Mouse (Mus musculus): ENCODE results near the gene Rpp21. TPM values are rescaled to one million over a fixed set of nuclear protein-coding genes. Genes with fewer than 3 reads are reported as not detected.
A peak's percentile ranks its signal among the peaks of the same experiment; 100 is the strongest.

Rpp21 gene
- 10 to 100 TPM; 36.5 to 44.5 TPM for total RNA-seq (2021)
- long read RNA-seq, experiment 1, transcript Rpp21-201 (5 exons, 729 nt), result major isoform, 24 of 27 reads
- long read RNA-seq, experiment 1, partial matches to known transcripts, result 1 of 27 reads
- long read RNA-seq, experiment 1, other reads (novel, unspliced or antisense), result 1 of 27 reads
- long read RNA-seq, experiment 2, transcript Rpp21-201 (5 exons, 729 nt), result major isoform, 23 of 28 reads
- long read RNA-seq, experiment 2, partial matches to known transcripts, result 0 of 28 reads
- long read RNA-seq, experiment 2, other reads (novel, unspliced or antisense), result 2 of 28 reads

GRCm38 (mm10) chr17:36257969-36258368 lies at the start of gene Rpp21:
TSS of gene Rpp21 (minus strand) at chr17:36258069.
- DNase-seq (ENCODE audit: low spot score), result no peak

DNA sequence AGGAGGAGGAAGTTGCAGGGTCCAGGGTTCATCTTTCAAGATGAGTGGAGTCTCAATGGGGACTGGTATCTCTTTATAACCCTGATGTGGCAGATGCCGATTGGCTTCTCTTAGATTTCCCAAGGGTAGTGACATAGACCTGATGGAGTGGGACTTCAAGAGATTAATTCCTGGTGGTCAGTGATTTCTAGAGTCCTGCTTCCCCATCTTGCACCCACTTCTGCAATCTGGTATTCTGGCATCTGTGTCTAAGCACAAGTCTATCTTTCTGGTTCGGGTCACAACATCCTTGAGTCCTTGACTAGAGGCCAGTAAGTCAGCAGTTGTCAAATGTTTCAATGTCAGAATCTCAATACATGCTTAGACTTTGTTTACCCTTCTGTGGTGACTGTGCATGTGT lies 28.5 kb upstream of the Rpp21 start, which contains the start of gene H2-M10.2:
TSS of gene H2-M10.2 (minus strand) at position 101 of the 400 bp plus-strand sequence.
- no peak for DNase-seq (ENCODE audit: low spot score)

DNA sequence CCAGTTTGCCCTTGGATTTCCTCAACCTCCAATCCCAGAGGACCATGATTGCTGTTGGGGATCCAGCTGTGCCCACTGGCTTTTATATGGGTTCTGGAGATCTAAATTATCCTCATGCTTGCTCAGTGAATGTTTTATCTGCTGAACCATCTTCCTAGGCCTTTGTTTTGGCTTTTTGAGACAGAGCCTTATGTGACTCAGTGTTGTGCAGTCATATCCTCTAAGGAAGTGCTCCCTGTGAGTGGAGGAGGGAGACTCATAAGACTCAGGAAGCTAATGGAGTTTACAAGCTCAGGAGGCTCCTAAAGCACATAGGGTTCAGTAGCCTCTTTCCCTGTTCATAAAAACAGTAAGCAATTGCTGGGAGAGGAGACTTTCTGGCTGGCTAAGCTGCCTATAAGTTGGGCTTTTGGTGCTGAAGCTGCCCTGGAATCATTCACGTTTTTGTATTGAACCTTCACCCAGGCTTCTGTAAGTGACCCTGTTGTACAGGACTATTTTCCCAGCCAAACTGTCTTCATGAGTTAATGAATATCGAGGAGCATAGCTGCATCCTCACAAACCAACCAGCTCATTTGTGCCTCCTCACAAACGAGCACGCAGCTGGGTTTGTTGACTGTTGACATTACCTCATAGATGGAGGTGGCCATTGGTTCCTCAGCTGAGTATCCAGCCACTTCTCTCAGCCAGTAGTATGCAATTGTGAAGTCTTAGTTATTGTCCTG lies 23.8 kb upstream of the Rpp21 start:
- no peak for DNase-seq (ENCODE audit: low spot score)

GRCm38 (mm10) chr17:36274776-36275175 lies 16.9 kb upstream of the Rpp21 start:
- DNase-seq (ENCODE audit: low spot score), result no peak

- no peak for DNase-seq (ENCODE audit: low spot score)
Measured at GRCm38 (mm10) chr17:36273796-36274195, 15.9 kb upstream of the Rpp21 start.

GRCm38 (mm10) chr17:36272643-36273366 lies 14.9 kb upstream of the Rpp21 start:
- DNase-seq (ENCODE audit: low spot score), result no peak

DNA sequence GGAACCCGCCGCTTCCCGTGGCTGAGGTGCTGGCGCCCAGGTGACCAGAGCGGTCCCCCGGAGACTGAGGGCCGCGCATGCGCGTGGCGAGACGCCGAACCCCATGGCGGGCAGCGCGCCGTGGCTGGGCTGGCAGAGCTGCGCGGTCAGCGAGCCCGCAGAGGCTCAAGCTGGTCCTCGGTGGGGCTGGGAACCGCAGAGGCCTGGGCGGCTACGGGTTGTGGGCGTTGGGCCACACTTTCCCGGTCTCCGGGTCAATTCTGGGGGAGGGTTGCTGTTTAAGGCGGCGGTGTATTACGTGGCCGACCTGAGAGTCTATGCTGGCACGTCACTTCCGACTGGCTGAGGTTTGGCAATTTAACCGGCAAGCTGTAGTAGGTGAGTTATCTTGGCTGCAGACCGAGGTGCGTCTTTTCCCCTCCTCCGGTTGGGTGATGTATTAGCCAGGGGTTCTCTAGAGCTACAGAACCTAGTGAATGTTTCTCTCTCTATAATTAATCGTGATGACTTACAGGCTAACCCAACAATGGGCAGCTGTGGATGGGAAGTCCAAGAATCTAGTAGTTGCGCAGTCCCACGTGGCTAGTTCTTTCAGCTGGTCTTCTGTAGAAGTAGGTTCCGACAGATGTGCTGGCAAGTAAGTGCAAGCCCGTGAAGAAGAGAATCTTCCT lies 13.9 kb upstream of the Rpp21 start, which contains the start of gene Trim39:
TSS of gene Trim39 (minus strand) at position 662 of the 671 bp plus-strand sequence.
- DNase-seq (ENCODE audit: low spot score), result peak; percentile 68

GRCm38 (mm10) chr17:36270956-36271585 lies 13.2 kb upstream of the Rpp21 start:
- peak; percentile 86 for DNase-seq (ENCODE audit: low spot score)

DNA sequence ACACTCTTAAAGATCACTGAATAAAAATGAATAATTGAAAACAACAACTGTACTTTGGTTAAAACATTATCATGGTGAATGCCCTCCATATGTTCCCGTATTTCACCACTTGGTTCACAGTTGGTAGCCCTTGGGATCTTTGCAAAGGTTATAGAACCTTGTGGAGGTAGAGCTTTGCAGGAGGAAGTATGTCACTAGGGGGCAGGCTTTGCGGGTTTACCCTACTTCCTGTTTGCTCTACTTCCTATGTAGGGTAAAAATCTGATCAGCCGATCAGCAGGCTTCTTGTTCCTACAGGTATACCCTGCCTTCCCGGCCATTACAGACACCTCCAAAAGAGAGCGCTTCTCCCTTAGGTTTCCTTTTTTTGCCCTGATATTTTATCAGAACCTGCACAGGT lies 8.0 kb upstream of the Rpp21 start:
- DNase-seq (ENCODE audit: low spot score), result no peak

- DNase-seq (ENCODE audit: low spot score), result no peak
Measured at GRCm38 (mm10) chr17:36264273-36264925, 6.5 kb upstream of the Rpp21 start.

GRCm38 (mm10) chr17:36261511-36262166 lies 3.8 kb upstream of the Rpp21 start:
- DNase-seq (ENCODE audit: low spot score), result no peak

DNA sequence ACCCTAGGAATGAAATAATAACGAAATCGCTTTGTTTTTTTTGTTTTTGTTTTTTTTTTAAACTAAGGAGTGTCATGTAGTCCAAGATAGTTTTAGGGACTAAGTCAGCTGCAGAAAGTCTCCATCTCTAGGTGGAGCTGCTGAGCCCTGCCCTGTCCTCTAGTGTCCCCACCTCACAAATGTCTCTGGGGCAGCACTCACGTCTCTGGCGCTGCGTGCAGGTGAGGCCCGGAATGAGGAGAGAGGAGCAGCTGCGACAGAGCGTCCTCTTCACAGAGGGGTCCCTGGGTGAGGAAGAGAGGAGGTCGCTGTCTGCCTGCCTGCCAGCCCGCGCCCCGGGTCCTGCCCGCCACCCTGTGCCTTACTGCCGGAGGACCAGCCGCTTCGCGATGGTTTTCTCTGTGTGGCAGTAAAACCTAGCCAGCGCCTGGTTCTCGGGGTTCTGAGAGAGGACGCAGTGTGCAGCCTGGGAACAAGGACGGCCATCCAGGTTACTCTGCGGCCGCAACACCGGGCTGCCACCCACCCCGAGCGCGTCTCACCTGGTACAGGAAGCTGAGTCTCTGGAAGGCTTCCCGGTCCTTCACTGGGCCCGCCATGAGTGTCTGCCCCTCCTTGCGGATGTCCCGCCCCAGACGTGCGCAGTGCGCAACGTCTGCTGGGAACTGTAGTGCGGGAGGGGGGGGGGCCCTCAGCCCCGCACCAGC lies 475 bp downstream of the Rpp21 start:
- peak; percentile 83 for DNase-seq (ENCODE audit: low spot score)

DNA sequence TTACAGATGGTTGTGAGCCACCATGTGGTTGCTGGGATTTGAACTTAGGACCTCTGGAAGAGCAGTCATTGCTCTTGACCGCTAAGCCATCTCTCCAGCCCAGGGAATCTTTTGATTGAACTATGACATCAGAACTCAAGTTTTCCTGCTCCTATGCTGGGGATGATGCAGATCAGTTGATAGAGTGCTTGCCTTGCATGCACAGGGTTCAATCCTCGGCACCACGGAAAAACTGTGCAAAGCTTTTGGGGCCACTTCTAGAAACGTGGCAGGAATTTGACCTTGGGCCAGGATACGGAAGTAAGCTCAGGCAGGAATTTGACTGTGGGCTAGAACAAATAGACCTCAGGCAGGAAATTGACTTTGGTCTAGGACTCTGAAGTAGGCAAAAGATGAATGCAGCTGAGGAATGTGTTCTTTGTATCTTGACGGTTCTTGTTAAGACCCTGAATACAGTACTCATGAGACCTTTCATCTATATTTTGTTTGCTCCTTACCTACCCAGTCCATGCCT lies 4.7 kb downstream of the Rpp21 start:
- no peak for DNase-seq (ENCODE audit: low spot score)

GRCm38 (mm10) chr17:36252250-36252876 lies 5.5 kb downstream of the Rpp21 start:
- no peak for DNase-seq (ENCODE audit: low spot score)

DNA sequence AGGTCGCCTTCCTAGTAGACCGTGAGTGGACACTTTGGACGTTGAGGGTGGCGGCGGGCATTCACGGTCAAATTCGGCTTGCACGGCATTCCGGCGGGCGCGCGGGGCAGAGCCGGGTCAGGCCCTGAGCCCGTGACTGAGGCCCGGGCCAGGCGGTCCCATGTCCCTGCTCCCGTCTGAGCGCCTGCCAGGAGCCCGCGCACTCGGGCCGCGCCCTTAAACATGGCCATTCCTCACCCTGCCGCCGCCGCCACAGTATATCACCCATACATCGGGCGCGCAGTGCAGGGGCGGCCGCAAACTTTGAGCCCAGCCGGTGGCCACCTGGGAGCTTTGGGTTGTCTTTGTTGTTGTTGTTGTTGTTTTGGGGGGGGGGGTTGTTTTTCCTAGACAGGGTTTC lies 9.0 kb downstream of the Rpp21 start:
- no peak for DNase-seq (ENCODE audit: low spot score)

GRCm38 (mm10) chr17:36245741-36246140 lies 12.1 kb downstream of the Rpp21 start:
- DNase-seq (ENCODE audit: low spot score), result no peak

- no peak for DNase-seq (ENCODE audit: low spot score)
Measured at GRCm38 (mm10) chr17:36244031-36244430, 13.8 kb downstream of the Rpp21 start.

GRCm38 (mm10) chr17:36240637-36241213 lies 17.1 kb downstream of the Rpp21 start:
- DNase-seq (ENCODE audit: low spot score), result no peak
